Mouse (Mus musculus) heart, postnatal 25 days (tissue): Measurements from ENCODE around the gene Trpc2. TPM values are rescaled to one million over a fixed set of nuclear protein-coding genes. Genes with fewer than 3 reads are reported as not detected.

Experiments
- total RNA-seq, 2 experiments: library from RNA; stranded (reverse); gene quantifications; 2 replicates each; pipeline ENCODE4 v1.2.3; 2021

Trpc2 gene
- total RNA-seq, 2 experiments from 2014 or later: 0.11 to 0.47 TPM

Other genes starting within 250 kb of the Trpc2 start
- 100 to 1,000 TPM; 145 to 148 TPM for gene Inppl1, start 244.9 kb upstream of the Trpc2 start, total RNA-seq
- gene Folr2, start 225.9 kb upstream of the Trpc2 start, total RNA-seq: 1 to 10 TPM; 5.5 to 6.8 TPM
- 10 to 100 TPM; 16.5 to 17.9 TPM for gene Anapc15, start 219.4 kb upstream of the Trpc2 start, total RNA-seq
- gene Folr1, start 212.3 kb upstream of the Trpc2 start, total RNA-seq: under 1 TPM; 0.26 to 0.59 TPM
- gene Lamtor1, start 177.2 kb upstream of the Trpc2 start, total RNA-seq: 100 to 1,000 TPM; 105 to 111 TPM
- gene Tomt, start 176.8 kb upstream of the Trpc2 start, total RNA-seq: not detected
- gene Lrrc51, start 149.2 kb upstream of the Trpc2 start, total RNA-seq: 1 to 10 TPM; 3.3 to 4.1 TPM
- gene Numa1, start 149.0 kb upstream of the Trpc2 start, total RNA-seq: 10 to 100 TPM; 88.4 to 93.0 TPM
- 1 to 10 TPM; 6.5 to 6.8 TPM for gene Il18bp, start 64.4 kb upstream of the Trpc2 start, total RNA-seq
- 10 to 100 TPM; 20.9 to 22.8 TPM for gene Rnf121, start 17.6 kb upstream of the Trpc2 start, total RNA-seq
- gene Xndc1, start 17.6 kb upstream of the Trpc2 start, total RNA-seq: 1 to 10 TPM; 9.4 to 9.6 TPM
- gene Xntrpc, start 17.4 kb upstream of the Trpc2 start, total RNA-seq: under 1 TPM; 0.91 to 0.92 TPM
- gene Art1, start 18.6 kb downstream of the Trpc2 start, total RNA-seq: 100 to 1,000 TPM; 203 to 252 TPM
- 10 to 100 TPM; 10.5 to 14.3 TPM for gene Art5, start 26.4 kb downstream of the Trpc2 start, total RNA-seq
- not detected for gene Chrna10, start 33.7 kb downstream of the Trpc2 start, total RNA-seq
- 10 to 100 TPM; 29.0 to 32.5 TPM for gene Nup98, start 127.1 kb downstream of the Trpc2 start, total RNA-seq
- 10 to 100 TPM; 58.8 to 68.0 TPM for gene Pgap2, start 127.1 kb downstream of the Trpc2 start, total RNA-seq
- 10 to 100 TPM; 24.8 to 30.5 TPM for gene Rhog, start 172.9 kb downstream of the Trpc2 start, total RNA-seq
- gene Stim1, start 184.7 kb downstream of the Trpc2 start, total RNA-seq: 10 to 100 TPM; 21.6 to 21.8 TPM